Mouse (Mus musculus) adrenal gland, postnatal 14 days (tissue): Measurements from ENCODE around the gene Edc3. TPM values are rescaled to one million over a fixed set of nuclear protein-coding genes. Genes with fewer than 3 reads are reported as not detected.
A peak's percentile ranks its signal among the peaks of the same experiment; 100 is the strongest.

Experiments
- DNase-seq: peaks from one replicate; pipeline ENCODE4 v3.0.0; 2021; ENCODE audit warnings: mixed read lengths
- total RNA-seq: library from RNA; stranded (reverse); gene quantifications from 2 replicates; pipeline ENCODE4 v1.2.3, GENCODE M21; 2021

Edc3 gene
- total RNA-seq, 1 experiment from 2014 or later, result 8.9 TPM

DNA sequence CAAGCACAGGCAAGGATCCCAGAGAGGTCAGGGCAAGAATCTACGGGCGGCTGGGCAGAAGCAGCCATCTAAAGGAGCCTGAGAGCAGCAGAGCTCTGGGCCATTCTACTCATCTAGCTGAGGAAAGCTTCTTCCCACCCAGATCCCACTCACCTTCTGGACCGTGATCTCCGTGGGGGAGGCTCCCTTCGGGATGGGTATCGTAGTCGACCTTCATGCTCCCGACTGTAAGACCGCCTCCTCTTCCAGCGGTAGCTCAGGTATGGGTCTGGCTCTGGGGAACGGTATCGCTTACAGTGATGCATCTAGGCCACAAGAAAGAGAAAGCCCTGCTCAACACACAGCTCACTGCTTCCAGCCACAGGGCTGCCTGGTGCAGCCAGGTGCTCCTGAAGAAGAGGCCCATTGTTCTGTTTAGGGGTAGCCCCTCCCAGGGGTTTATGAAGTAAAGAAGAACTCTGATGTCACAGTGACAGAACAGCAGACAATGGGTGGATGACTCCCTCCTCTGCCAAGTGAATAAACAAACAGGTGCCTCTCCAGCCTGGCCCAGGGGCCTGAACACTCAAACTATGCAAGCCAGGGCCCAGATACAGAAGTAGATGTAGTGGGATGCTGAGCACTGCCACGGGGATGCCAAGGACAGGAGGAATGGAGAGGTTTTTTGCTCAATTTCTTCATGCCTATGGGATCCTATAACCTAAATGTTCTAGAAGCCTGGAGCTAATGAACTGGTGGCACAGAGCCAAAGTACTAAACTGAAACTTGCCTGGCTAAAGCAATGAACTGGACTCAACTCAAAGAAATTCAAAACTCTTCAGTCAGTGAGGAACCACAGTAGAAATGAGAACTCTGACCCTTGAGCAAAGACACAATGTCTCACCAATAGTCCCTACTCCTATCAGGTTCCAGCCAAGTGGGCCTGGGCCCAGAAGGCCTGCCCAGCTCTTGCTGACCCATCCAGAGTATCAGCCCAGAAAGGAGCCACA, 53.5 kb downstream of the Edc3 start:
- DNase-seq, result peak; percentile 50

GRCm38 (mm10) chr9:57762563-57762991, 54.2 kb downstream of the Edc3 start:
- DNase-seq, result peak; percentile 69

DNA sequence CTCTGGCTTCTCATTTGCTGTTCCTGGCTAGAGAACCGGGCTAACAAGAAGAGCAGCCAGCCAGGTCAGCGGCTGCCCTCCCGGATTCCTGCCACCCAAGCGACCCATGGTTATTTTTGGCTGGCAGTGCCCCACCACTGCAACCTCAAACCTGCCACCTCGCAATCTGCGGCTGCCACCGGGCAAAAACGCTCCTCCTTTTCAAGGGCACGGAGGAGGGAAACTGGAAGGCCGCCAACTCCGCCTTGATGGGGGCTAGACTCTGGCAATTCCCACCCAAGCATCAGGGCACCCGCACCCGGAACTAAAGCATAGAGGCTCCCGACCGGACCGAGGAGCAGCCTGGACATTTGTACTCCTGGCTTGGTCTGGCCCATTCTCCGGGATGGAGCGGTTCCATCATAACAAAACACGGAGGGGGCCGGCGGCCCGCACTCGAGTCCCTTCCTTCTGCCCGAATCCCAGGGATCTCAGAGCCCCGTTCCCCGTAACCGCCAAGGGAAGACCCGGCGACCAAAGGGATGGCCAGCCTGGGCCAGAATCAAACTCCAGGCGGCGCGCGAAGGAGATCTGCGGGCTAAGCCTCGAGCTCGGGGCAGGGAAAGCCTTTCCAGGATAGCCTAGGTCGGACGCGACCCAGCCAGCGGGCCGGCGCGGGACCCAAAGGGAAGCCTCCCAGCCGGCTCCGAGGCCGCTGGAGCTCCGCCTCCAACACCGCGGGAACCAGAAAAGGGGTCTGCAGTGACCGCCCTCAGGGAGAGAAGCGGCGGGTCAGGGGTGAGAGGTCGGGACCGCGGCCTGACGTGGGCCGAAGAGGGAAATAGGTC, 56.0 kb downstream of the Edc3 start:
- DNase-seq, result peak; percentile 92

GRCm38 (mm10) chr9:57764974-57765363, 56.6 kb downstream of the Edc3 start:
- peak; percentile 98 for DNase-seq

GRCm38 (mm10) chr9:57765364-57766351, 57.3 kb downstream of the Edc3 start, which contains the start of gene Clk3:
Gene Clk3 (minus strand): TSS chr9:57765860.
- peak; percentile 86 for DNase-seq

- no peak for DNase-seq
Observed at GRCm38 (mm10) chr9:57766431-57766830, 58.1 kb downstream of the Edc3 start.

- no peak for DNase-seq
Observed at GRCm38 (mm10) chr9:57767231-57767630, 58.9 kb downstream of the Edc3 start.

GRCm38 (mm10) chr9:57769539-57770069, 61.3 kb downstream of the Edc3 start:
- no peak for DNase-seq

DNA sequence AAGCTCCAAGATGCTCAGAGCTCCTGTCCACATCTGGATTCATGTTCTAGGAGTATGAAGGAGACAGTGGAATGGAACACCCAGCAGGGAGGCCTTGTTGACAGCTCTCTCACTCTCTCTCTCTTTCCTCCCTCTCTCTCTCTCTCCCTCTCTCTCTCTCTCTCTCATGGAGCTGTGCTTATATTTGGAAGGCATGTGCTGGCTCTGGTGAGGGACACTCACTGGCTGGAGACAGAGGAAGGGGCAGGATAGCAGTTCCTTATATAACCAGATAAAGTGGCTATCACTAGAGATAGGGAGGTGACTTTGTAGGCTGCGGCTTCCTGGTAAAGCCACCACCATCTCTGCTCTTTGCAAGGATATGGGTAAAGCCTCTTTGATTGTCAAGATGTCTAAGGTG, 61.9 kb downstream of the Edc3 start:
- DNase-seq, result no peak

DNA sequence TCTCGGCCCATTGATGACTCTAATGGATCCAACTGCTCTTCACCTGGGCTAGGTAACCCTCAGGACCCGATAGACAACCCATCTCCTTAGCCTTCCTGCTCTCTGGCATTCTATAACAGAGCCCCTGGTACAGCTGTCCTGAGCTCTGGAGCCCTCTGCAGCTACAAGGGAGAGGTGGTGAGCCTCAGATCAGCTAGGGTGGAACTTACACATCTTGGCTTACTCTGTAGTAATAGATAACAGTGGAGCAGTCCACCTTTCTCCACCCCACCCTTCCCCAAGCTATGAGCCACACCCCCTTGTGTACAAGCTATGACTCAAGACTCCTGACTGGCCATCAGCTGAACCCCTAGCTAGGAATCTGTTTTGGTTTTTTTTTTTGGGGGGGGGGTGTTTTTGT, 62.5 kb downstream of the Edc3 start:
- no peak for DNase-seq

DNA sequence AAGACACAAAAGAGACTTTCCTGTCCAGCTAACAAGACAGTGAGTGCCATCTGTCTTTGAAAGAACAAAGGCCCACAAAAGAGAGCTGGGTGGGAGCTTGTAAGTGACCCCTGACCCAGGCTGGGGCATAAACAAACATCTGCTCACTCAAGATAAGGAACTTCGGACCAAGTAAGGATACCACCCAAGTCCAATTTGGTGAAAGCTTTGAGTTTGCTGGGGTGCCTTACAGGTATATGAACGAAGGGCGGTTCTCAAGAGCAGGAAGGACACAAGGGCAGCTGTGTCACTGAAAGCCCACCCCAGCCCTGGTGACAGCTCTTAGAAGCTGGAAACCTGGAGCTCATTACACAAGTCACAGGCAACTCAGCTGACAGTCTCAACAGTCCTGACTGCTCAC, 65.4 kb downstream of the Edc3 start:
- no peak for DNase-seq

GRCm38 (mm10) chr9:57774168-57774567, 65.8 kb downstream of the Edc3 start:
- DNase-seq, result no peak

GRCm38 (mm10) chr9:57775026-57775425, 66.7 kb downstream of the Edc3 start:
- no peak for DNase-seq

- DNase-seq, result no peak
Observed at GRCm38 (mm10) chr9:57775736-57776135, 67.4 kb downstream of the Edc3 start.

DNA sequence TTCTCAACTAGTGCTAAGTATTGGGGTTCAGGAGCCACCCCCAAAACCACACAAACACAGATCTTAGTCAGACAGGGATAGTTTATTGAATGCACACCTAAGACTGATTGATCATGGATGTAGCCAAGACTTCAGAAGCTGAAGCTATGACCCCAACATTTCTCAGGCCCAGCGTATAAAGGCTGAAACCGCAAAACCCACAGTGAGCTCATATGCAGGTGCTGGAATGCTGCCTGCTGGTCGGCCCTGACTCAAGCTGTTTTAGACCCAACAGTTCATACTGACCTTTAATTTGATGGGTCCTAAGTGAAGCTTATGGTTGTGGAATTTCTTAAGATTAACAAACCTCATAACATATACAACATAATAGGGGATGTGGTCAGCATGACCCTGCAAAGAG, 74.3 kb downstream of the Edc3 start:
- DNase-seq, result no peak

- no peak for DNase-seq
Observed at GRCm38 (mm10) chr9:57789733-57790132, 81.4 kb downstream of the Edc3 start.

GRCm38 (mm10) chr9:57797456-57797855, 89.1 kb downstream of the Edc3 start:
- no peak for DNase-seq

- peak; percentile 41 for DNase-seq
Observed at GRCm38 (mm10) chr9:57798725-57799253, 90.4 kb downstream of the Edc3 start.

DNA sequence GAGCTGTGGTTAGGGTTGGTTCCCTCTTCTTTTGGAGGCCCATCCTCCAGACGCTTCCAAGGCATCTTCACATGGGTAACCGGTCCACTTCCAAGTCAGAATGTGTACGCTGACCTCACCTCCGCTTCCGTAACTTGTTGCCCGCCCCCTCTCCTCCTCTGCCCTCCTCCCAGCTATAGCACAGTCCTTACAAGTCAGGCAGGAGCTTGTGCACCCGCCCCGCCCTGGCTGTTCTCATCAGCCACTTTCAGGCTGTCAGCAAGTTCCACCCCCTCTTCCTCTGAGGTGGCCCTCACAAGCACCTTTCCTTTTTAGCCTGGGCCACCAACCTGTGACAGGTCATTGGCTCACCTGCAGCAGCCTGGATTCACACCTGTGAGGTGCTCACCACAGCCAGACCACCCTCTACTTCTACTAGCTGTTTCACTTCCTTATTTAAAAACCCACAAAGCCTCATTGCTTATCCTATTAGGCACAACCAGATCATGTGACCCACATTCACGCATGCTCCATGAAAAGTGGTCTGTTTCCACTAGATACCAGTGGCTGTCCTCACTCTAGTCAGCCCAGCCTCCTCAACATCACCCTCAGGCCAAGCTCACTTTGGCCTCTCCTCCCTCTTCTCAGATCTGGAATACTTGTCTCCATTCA, 92.1 kb downstream of the Edc3 start:
- no peak for DNase-seq
